Mouse (Mus musculus) neural tube, embryonic 15.5 days (tissue): ENCODE measurements at regions not wholly inside any gene's neighbourhood (a gene's known extent, or its start where the extent isn't known, plus 50 kb on each side); places are given as distances from the start of the nearest gene placed in this dataset.

Source experiments
- ATAC-seq: fragments of 200-750 bp; cut with Nextera tagmentation; 2 replicates; pipeline ENCODE4 v1.8.0; 2017; ENCODE audit warnings: mild to moderate bottlenecking, moderate TSS enrichment, moderate library complexity; ENCODE audit not compliant: low FRiP score
- H3K27ac ChIP-seq: fragments of 300-500 bp; sonication (generic); replicated peaks from 2 replicates; pipeline ENCODE4 v1.5.1; 2015; ENCODE audit warnings: mild to moderate bottlenecking, inconsistent platforms
- H3K27me3 ChIP-seq: fragments of 300-500 bp; sonication (generic); replicated peaks from 2 replicates; pipeline ENCODE4 v1.6.1; 2015; ENCODE audit warnings: inconsistent platforms
- H3K36me3 ChIP-seq: fragments of 300-500 bp; sonication (generic); 2 replicates; pipeline ENCODE4 v1.6.1; 2015; ENCODE audit warnings: inconsistent platforms
- H3K4me1 ChIP-seq: fragments of 300-500 bp; sonication (generic); 2 replicates; pipeline ENCODE4 v1.6.1; 2015; ENCODE audit warnings: inconsistent platforms
- H3K4me2 ChIP-seq: fragments of 300-500 bp; sonication (generic); 2 replicates; pipeline ENCODE4 v1.6.1; 2015; ENCODE audit warnings: inconsistent platforms, mild to moderate bottlenecking, moderate library complexity
- H3K4me3 ChIP-seq: fragments of 300-500 bp; sonication (generic); replicated peaks from 2 replicates; pipeline ENCODE4 v1.5.1; 2015; ENCODE audit warnings: mild to moderate bottlenecking, inconsistent platforms
- H3K9ac ChIP-seq: fragments of 300-500 bp; sonication (generic); replicated peaks from 2 replicates; pipeline ENCODE4 v1.6.1; 2015; ENCODE audit warnings: mild to moderate bottlenecking, inconsistent platforms
- H3K9me3 ChIP-seq: fragments of 300-500 bp; sonication (generic); replicated peaks from 2 replicates; pipeline ENCODE4 v1.6.1; 2016; ENCODE audit warnings: inconsistent platforms
- WGBS: fragments of 180-500 bp; shearing (Covaris S2); methylation state at CpG from one replicate; pipeline ENCODE4 v1.1.7; 2015; ENCODE audit warnings: mixed read lengths; 5-methylcytosine and 5-hydroxymethylcytosine counted together

DNA sequence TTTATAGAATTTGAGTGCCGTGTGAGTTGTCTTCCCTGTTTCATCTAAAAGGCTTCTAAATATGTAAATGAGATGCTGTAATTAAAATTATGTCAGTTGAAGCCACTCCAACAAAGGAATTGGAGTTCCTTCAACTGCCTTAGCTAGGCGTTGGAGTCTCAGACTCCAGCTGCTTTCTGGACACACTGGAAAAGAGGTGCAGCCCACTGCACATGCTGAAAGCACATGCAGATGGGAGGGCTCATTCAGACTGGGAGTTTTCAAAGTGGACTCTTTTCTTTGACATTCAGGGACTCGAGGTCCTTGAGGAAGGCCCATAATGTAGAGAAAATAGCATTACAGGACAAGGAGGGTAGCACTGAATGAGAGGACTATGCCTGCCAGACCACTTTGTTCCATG lies 650.7 kb downstream of the Robo2 start:
- Histone ChIP-seq H3K36me3 (no peaks in the 10 kb centered on the region), H3K4me3 (no peak overlapping the region), H3K4me1 (no peaks in the 10 kb centered on the region), H3K27ac (no peak overlapping the region), H3K27me3 (no peaks in the 10 kb centered on the region), H3K9me3 (no peaks in the 10 kb centered on the region), H3K9ac (no peak overlapping the region), H3K4me2 (no peak overlapping the region)
- 25% methylated on average over 3 of the region's 3 CpGs for WGBS
- ATAC-seq = no peak

DNA sequence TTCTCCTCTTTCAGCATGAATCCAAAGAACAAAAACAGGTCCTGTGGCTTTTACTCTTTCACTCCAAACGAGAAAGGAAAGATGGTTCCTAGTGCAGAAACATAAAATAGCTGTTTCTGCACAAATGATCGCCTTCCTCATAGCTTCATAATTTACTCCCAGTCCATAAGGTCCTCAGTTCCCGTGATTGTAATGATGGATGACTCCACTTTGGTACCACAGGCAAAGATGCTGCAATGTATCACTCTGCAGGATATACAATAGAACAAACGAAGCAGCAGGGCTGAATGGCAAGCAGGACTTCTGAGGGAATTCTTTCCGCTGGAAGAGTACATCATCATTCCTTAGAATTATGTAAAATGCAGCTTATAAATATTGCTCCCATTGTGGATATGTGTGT lies 652.8 kb downstream of the Robo2 start:
- H3K36me3 ChIP-seq = no peaks in the 10 kb centered on the region
- no peak overlapping the region; the same call in 1 of the 2 replicates for H3K27ac ChIP-seq
- no peaks in the 10 kb centered on the region for H3K9me3 ChIP-seq
- WGBS = 16% methylated on average over 5 of the region's 5 CpGs
- peak; percentile 57; the same call in 1 of the 2 replicates for ATAC-seq
- no peaks in the 10 kb centered on the region for H3K27me3 ChIP-seq
- H3K4me2 ChIP-seq = no peak overlapping the region
- H3K4me3 ChIP-seq = no peak overlapping the region
- no peaks in the 10 kb centered on the region for H3K4me1 ChIP-seq
- no peak overlapping the region for H3K9ac ChIP-seq

DNA sequence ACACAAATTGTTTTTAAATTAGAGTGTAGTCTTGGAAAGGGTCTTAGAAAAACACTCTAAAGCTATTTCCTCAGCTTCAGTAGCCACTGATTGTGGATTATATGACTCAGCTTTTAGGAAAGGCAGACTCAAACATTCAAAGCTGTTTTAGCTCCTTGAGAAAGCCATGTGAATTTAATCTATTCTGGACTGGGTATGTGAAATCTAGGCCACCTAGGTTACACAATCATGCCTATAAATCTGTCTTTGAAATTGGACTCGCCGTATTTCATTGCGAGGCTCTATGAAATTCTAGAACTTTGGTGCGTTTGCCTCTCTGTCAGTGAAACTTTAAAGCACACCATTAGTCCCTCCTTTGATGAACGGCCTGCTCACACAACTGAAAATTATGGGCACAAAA lies 657.3 kb downstream of the Robo2 start:
- Histone ChIP-seq H3K36me3 (no peaks in the 10 kb centered on the region), H3K9ac (no peak overlapping the region), H3K4me2 (no peak overlapping the region), H3K4me1 (no peaks in the 10 kb centered on the region), H3K4me3 (no peak overlapping the region), H3K9me3 (no peaks in the 10 kb centered on the region), H3K27ac (no peak overlapping the region), H3K27me3 (no peaks in the 10 kb centered on the region)
- no peak for ATAC-seq
- 62% methylated on average over 5 of the region's 5 CpGs for WGBS

DNA sequence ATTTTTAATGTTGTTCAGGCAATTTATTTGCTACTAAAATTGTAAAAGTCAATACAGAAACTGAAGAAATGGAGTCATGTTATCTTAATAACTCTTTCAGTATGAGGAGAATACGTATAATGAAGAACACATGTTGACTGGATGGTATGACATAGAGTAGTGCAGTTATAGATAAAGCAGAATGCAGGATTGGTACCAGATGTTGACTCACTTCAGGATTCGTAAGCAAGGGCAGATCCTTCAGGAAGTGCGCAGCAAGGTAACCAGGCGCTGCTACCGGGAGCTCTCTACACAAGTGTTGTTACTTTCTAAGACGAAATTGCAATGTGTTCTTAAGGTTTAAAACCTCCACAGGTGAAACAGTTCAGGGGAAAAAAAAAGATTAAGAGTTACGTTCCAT lies 683.3 kb downstream of the Robo2 start:
- H3K27ac ChIP-seq = no peak overlapping the region
- H3K4me2 ChIP-seq = no peak overlapping the region
- H3K9me3 ChIP-seq = no peaks in the 10 kb centered on the region
- no peaks in the 10 kb centered on the region for H3K36me3 ChIP-seq
- no peak overlapping the region for H3K9ac ChIP-seq
- no peak for ATAC-seq
- 90% methylated on average over 7 of the region's 7 CpGs for WGBS
- H3K27me3 ChIP-seq = no peaks in the 10 kb centered on the region
- H3K4me1 ChIP-seq = no peaks in the 10 kb centered on the region
- no peak overlapping the region for H3K4me3 ChIP-seq

DNA sequence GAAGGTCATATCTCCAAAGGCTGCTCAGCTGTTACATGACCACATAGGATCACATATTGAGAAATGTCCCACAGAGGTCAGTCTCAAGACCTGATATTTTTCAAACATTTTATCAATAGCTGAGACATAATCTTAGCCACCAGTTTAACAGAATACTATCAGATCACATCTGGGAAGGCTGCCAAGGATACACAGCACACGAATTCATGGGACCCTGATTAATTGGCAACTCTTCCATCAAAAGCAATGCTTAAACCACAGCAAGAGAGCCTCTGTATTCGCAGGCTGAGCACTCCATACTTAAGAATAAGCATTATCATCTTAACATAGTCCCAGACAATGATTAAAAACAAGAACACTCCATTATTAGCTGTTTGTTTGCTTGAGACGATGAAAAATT lies 691.9 kb downstream of the Robo2 start:
- no peak overlapping the region for H3K9ac ChIP-seq
- H3K9me3 ChIP-seq = no peaks in the 10 kb centered on the region
- H3K36me3 ChIP-seq = no peaks in the 10 kb centered on the region
- no peak overlapping the region for H3K27ac ChIP-seq
- H3K4me3 ChIP-seq = no peak overlapping the region
- no peak overlapping the region for H3K4me2 ChIP-seq
- no peaks in the 10 kb centered on the region for H3K27me3 ChIP-seq
- 56% methylated on average over 3 of the region's 3 CpGs for WGBS
- ATAC-seq = no peak
- H3K4me1 ChIP-seq = no peaks in the 10 kb centered on the region

DNA sequence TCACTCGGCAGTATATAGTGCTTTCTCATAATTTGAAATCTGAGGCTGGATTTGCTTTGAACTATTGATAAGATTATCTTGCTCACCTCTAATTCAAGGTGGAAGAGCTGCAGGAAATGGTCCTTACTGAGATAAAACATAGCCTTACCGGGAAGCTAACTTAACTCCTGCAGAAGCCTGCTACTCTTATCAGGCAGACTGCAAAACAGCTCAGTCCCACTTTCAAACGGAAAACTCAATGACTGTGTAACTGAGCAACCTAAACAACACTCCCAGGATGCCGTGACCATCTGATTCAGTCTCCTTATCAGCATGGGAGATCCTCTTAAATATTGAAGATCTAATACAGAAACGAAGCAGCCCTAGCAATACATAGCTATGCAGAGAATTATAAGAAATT lies 695.3 kb downstream of the Robo2 start:
- no peaks in the 10 kb centered on the region for H3K4me1 ChIP-seq
- no peak for ATAC-seq
- H3K9ac ChIP-seq = no peak overlapping the region
- H3K9me3 ChIP-seq = no peaks in the 10 kb centered on the region
- H3K36me3 ChIP-seq = no peaks in the 10 kb centered on the region
- no peak overlapping the region for H3K4me3 ChIP-seq
- no peak overlapping the region for H3K4me2 ChIP-seq
- no peaks in the 10 kb centered on the region for H3K27me3 ChIP-seq
- whole genome bisulfite sequencing = 77% methylated on average over 5 of the region's 5 CpGs
- no peak overlapping the region for H3K27ac ChIP-seq

DNA sequence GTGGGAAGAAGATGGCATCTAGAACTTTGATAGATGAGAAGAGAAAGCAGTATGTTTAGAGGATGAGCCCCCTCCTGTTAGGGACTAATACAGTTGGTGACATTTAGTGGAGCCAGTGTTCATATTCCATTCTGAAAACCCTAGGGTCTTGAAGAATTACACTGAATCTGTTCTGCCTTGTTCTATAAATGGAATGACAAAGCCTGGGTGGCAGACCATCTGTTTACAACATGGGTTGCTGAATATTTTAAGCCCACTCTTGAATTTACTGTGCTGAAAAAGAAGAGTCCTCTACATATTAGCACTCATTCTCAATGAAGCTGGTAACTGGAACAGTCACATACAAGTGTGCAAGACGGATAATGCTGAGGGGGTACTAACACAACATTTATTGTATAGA lies 704.6 kb downstream of the Robo2 start:
- no peak overlapping the region for H3K4me3 ChIP-seq
- H3K9ac ChIP-seq = no peak overlapping the region
- WGBS = 89% methylated on average over 1 of the region's 1 CpGs
- H3K27ac ChIP-seq = no peak overlapping the region
- H3K9me3 ChIP-seq = no peaks in the 10 kb centered on the region
- no peak overlapping the region for H3K4me2 ChIP-seq
- H3K27me3 ChIP-seq = no peaks in the 10 kb centered on the region
- no peaks in the 10 kb centered on the region for H3K4me1 ChIP-seq
- no peaks in the 10 kb centered on the region for H3K36me3 ChIP-seq
- ATAC-seq = no peak

DNA sequence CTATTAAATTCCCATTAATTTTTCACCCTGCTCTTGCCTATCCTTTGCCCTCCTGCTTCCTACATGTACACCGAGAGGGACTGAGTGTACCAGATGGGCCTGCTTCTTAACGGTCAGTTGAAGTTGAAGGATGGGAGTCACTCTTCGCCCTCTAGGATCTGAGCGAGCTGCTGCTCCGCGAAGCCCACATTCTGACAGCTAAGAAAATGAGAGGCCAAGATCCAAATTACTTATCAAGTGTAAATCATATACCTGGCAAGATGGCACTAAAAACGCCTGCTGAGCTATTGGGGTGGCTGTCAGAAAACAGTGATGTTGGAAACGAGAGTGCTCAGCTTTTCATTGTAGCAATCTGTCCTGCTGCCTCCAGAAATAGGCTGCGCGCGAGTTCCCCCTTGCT lies 722.4 kb downstream of the Robo2 start:
- Histone ChIP-seq H3K27me3 (no peaks in the 10 kb centered on the region), H3K36me3 (no peaks in the 10 kb centered on the region), H3K9ac (no peak overlapping the region), H3K9me3 (no peaks in the 10 kb centered on the region), H3K27ac (no peak overlapping the region), H3K4me1 (0 out of 2 replicates have a peak, but pooled peaks cover 4% of the 10 kb centered on the region), H3K4me2 (no peak overlapping the region), H3K4me3 (no peak overlapping the region)
- no peak for ATAC-seq
- 61% methylated on average over 11 of the region's 11 CpGs for WGBS

DNA sequence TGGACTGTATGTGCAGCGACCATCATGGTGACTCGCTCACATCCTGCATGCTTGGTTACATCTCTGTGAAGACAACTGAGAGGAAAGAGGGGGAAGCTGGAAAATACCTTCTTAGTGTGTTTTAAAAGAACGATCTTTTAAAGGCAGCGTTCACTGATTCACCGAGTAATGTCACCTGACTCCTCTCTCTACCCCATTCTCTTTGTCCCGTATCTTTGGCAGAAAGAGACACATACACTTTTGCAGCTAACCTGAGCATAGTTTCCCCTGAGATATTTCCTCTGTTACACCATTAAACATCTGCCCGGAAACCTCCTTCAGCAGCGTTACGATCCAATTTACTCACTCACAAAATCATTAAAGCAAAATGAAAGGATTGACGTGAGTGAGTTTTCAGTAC lies 731.8 kb downstream of the Robo2 start:
- WGBS = 49% methylated on average over 10 of the region's 10 CpGs
- Histone ChIP-seq H3K9me3 (no peaks in the 10 kb centered on the region), H3K4me1 (peaks cover 4% of the 10 kb centered on the region; the same call in 1 of the 2 replicates), H3K27me3 (no peaks in the 10 kb centered on the region), H3K4me2 (peak overlapping the region; percentile 42), H3K27ac (peak overlapping the region; percentile 58), H3K9ac (peak overlapping the region; percentile 9; the same call in 1 of the 2 replicates), H3K4me3 (peak overlapping the region; percentile 24), H3K36me3 (no peaks in the 10 kb centered on the region)
- peak; percentile 59 for ATAC-seq

DNA sequence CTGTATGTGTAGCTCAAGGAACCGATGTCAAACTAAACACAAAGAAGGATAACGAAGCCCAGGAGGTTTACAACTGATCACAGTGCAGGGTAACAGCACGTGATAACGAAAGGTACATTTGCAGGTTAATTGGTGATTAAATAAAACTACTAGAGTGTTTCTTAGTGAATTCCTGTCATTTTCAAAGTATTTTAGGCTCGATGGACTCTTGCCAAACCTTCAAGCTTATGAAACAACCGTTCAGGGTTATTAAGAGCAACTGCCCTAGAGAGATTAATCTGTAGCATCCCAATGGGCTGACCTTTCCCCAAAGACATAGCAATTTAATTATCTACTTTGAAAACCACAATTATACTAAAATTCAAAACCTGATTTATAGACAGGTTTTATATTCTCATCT lies 741.1 kb downstream of the Robo2 start:
- Histone ChIP-seq H3K9me3 (no peaks in the 10 kb centered on the region), H3K4me2 (no peak overlapping the region), H3K4me1 (no peaks in the 10 kb centered on the region), H3K9ac (no peak overlapping the region), H3K36me3 (no peaks in the 10 kb centered on the region), H3K27ac (no peak overlapping the region), H3K4me3 (no peak overlapping the region), H3K27me3 (no peaks in the 10 kb centered on the region)
- ATAC-seq = no peak
- 46% methylated on average over 6 of the region's 6 CpGs for WGBS

DNA sequence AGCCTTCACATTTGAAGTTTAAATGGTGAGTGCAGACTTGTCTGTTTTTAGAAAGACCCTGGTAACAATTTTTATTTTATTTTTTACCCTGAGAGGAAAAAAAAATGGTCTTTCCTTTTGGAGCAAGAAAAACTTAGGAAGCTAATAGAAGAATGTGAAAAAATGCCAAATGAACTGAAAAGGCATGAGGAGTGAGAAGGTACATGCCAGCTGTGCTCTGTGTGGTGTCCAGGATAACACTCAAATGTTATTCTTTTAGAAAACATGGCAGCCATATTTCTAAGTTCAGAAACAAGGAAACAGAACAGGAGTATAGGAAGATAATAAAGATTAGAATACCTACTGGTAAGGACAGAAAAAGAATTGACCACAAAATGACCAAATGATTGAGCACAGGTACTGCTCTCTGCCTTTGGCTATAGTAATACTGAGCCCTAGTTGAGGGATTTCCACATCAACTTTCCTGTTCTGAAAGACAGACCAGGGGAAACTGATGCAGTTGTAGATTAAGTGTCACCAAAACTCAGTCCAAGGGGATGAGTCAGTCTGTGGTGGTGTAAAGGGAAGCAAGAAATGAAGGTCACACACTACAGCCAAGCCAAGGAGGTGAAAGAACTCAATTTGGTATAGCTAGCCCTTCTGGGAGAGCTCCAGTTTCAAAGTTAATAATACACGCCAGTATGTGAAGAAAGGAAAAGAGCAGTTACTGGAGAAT lies 758.5 kb downstream of the Robo2 start:
- no peaks in the 10 kb centered on the region for H3K36me3 ChIP-seq
- no peak overlapping the region for H3K4me2 ChIP-seq
- H3K9me3 ChIP-seq = no peaks in the 10 kb centered on the region
- ATAC-seq = no peak
- 97% methylated on average over 1 of the region's 1 CpGs for WGBS
- H3K4me3 ChIP-seq = no peak overlapping the region
- H3K4me1 ChIP-seq = no peaks in the 10 kb centered on the region
- no peak overlapping the region for H3K9ac ChIP-seq
- no peaks in the 10 kb centered on the region for H3K27me3 ChIP-seq
- H3K27ac ChIP-seq = no peak overlapping the region

DNA sequence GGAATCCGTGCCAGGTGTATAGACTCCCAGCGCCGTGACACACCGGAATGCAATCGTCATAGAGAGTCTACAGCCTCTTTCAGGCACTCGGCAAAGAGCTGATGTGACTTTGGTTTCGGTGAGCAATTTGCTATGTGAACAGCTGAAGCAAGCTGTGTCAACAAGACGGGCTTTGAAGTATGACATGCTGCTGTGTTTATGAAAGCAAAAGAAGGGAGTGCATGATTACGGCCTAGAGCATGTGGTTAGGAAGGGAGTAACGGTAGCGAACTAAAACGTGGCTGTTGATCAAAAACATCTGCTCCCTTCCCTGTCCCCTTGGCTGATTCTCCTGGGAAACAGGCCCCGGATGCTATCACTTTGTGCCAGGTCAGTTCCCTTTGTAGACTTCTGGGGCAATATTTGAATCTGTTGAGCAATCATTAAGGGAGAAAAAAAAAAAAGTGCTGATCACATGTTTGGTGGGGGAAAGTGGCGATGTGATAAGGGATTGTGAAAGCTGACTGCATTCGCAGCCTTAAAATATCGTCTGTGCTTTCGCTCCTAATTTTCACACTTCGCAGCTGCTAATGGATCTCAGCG lies 764.3 kb downstream of the Robo2 start:
- Histone ChIP-seq H3K9me3 (no peaks in the 10 kb centered on the region), H3K27ac (peak overlapping the region; percentile 64; the same call in 1 of the 2 replicates), H3K4me3 (peak overlapping the region; percentile 14; the same call in 1 of the 2 replicates), H3K9ac (peak overlapping the region; percentile 36; the same call in 1 of the 2 replicates), H3K27me3 (no peaks in the 10 kb centered on the region), H3K4me2 (peak overlapping the region; percentile 49), H3K36me3 (no peaks in the 10 kb centered on the region), H3K4me1 (peaks cover 12% of the 10 kb centered on the region)
- 31% methylated on average over 19 of the region's 19 CpGs for WGBS
- ATAC-seq = peak; percentile 35; the same call in 1 of the 2 replicates
